Mouse (Mus musculus): ENCODE measurements around the gene Cox6b1. TPM values are rescaled to one million over a fixed set of nuclear protein-coding genes. Genes with fewer than 3 reads are reported as not detected.

The Cox6b1 gene
- polyA plus RNA-seq, 1 experiment from 2014 or later: 333 TPM

DNA sequence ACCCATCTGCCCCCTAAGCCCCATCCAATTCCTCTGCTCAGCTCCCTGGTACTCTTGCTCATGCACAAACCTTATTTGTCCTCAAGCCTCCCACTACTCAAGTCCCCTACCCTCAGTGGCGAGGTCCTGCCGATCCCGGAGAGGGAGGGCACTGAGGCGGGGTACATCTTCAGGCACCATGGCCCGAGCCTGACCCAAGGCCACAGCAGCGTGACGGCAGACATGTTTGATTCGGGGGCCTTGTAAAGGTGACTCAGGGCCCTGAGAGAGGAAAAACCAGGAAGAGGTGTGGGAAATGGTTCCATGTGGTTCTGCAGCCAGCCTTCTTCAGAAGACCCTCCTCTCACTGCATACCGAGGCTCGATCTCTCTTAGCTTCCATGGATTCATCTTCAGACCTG, 41.6 kb downstream of the Cox6b1 start:
- Histone ChIP-seq H3K27ac (no peak overlapping the region), H3K79me2 (ENCODE audit: inconsistent target) (peaks cover 35% of the 10 kb centered on the region), H3K36me3 (ENCODE audit: inconsistent target) (peaks cover 50% of the 10 kb centered on the region), H3K4me3 (ENCODE audit: inconsistent target) (no peak overlapping the region)
- 97% methylated on average over 10 of the region's 10 CpGs for WGBS (ENCODE audit: missing documents)

- no peak overlapping the region for H3K27ac ChIP-seq
- peaks cover 78% of the 10 kb centered on the region for H3K36me3 ChIP-seq (ENCODE audit: inconsistent target)
- WGBS (ENCODE audit: missing documents): 97% methylated on average over 8 of the region's 16 CpGs
- peaks cover 18% of the 10 kb centered on the region for H3K79me2 ChIP-seq (ENCODE audit: inconsistent target)
- H3K4me3 ChIP-seq (ENCODE audit: inconsistent target): no peak overlapping the region
Observed at GRCm38 (mm10) chr7:30581547-30581946, 44.4 kb downstream of the Cox6b1 start.

DNA sequence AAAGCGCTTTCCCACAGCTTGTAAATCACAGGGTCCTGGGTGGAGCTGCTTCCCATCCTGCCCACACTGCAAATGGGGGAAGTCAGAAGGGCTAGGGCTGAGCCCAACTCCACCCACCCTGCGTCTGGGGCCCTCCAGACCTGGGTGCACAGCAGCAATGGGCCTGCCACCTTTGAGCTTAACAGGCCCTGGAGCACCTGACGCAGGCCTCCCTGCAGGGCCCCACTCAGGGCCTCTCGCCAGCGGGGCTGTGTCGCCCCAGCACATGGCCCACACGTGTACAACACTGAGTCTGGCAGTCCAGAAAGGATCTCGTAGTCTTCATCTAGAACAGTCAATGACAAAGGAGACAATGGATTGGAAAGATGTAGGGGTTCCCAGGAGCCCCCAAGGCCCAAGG, 46.0 kb downstream of the Cox6b1 start:
- Histone ChIP-seq H3K36me3 (ENCODE audit: inconsistent target) (peaks cover 79% of the 10 kb centered on the region), H3K79me2 (ENCODE audit: inconsistent target) (peaks cover 2% of the 10 kb centered on the region; the same call in 1 of the 2 replicates), H3K27ac (no peak overlapping the region), H3K4me3 (ENCODE audit: inconsistent target) (no peak overlapping the region)
- 94% methylated on average over 8 of the region's 8 CpGs for WGBS (ENCODE audit: missing documents)

DNA sequence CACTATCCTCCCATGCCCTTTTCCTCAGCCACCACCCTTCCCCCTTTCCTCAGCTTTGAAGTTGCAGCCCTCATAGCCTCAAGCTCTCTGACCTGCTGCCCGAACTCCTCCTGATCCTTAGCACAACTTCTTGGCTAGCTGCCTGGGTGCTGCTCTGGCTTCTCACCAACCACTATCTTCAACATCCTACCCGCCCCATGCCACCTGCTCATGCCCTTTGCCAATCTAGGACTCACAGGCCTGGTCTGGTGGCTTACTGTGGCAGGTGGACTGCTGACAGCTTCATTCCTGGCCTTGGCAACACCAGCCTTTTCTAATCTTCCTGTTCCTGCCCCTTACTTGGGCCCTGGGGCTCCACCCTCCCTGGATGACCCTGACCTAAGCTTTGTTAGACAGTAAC, 53.0 kb downstream of the Cox6b1 start:
- 95% methylated on average over 2 of the region's 2 CpGs for WGBS (ENCODE audit: missing documents)
- H3K4me3 ChIP-seq (ENCODE audit: inconsistent target): no peak overlapping the region
- H3K27ac ChIP-seq: no peak overlapping the region
- no peaks in the 10 kb centered on the region for H3K79me2 ChIP-seq (ENCODE audit: inconsistent target)
- H3K36me3 ChIP-seq (ENCODE audit: inconsistent target): peaks cover 97% of the 10 kb centered on the region

DNA sequence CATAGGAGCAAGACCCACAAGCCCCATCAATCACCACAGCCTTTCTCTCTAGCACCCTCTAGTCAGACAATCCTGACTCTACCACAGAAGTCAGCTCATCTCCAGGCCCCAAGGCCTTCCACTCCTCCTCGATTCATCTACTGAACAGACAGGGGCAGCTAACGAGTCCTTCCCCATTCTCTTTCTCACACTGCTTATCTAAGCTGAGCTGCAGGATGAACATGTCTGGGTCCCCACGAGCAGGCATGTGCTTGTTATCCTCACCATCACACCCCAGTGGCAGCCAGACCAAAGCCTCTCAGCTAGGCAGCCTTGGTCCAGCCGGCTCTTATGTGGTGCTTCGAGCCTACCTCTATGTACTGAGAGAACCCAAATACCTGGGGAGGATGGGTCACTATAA, 53.6 kb downstream of the Cox6b1 start:
- 90% methylated on average over 5 of the region's 5 CpGs for WGBS (ENCODE audit: missing documents)
- Histone ChIP-seq H3K27ac (no peak overlapping the region), H3K36me3 (ENCODE audit: inconsistent target) (peaks cover 93% of the 10 kb centered on the region), H3K79me2 (ENCODE audit: inconsistent target) (no peaks in the 10 kb centered on the region), H3K4me3 (ENCODE audit: inconsistent target) (no peak overlapping the region)

DNA sequence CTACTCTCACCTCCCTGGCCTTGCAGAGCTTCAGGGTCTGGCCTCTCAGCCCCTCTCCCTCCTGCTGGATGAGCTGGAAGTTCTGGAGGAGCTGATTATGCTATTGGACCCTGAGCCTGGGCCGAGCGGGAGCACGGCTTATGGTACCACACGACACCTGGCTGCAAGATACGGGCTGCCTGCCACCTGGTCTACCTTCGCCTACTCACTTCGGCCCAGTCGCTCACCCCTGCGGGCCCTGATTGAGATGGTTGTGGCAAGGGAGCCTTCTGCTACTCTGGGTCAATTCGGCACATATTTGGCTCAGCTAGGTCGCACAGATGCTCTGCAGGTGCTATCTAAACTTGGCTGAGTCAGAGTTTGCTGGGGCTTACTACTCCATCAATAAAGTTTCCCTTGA, 58.4 kb downstream of the Cox6b1 start:
- H3K79me2 ChIP-seq (ENCODE audit: inconsistent target): peaks cover 4% of the 10 kb centered on the region
- H3K27ac ChIP-seq: no peak overlapping the region
- no peak overlapping the region for H3K4me3 ChIP-seq (ENCODE audit: inconsistent target)
- WGBS (ENCODE audit: missing documents): 96% methylated on average over 11 of the region's 11 CpGs
- H3K36me3 ChIP-seq (ENCODE audit: inconsistent target): peaks cover 66% of the 10 kb centered on the region

Other genes with a start within 250 kb of the Cox6b1 start
- 2,505 to 4,301 TPM (median 3,819 TPM) in 3 replicates for gene Tyrobp, start 212.4 kb downstream of the Cox6b1 start, polyA plus RNA-seq (2018)
- 9.3 to 40.5 TPM (median 34.0 TPM) in 3 replicates for gene Hcst, start 206.3 kb downstream of the Cox6b1 start, polyA plus RNA-seq (2018)
- gene Nfkbid, start 204.4 kb downstream of the Cox6b1 start, polyA plus RNA-seq (2018): 3.2 to 8.3 TPM (median 6.3 TPM) in 3 replicates
- 0.67 to 1.3 TPM (median 0.75 TPM) in 3 replicates for gene Aplp1, start 180.6 kb downstream of the Cox6b1 start, polyA plus RNA-seq (2018)
- gene Kirrel2, start 168.5 kb downstream of the Cox6b1 start, polyA plus RNA-seq (2018): not detected in 3 replicates
- not detected in 3 replicates for gene Nphs1, start 167.8 kb downstream of the Cox6b1 start, polyA plus RNA-seq (2018)
- gene Prodh2, start 132.5 kb downstream of the Cox6b1 start, polyA plus RNA-seq (2018): not detected in 3 replicates
- gene Arhgap33, start 91.1 kb downstream of the Cox6b1 start, polyA plus RNA-seq (2018): 0.09 to 0.30 TPM (median 0.16 TPM) in 3 replicates
- 3.0 to 7.5 TPM (median 3.9 TPM) in 3 replicates for gene Hspb6, start 74.0 kb downstream of the Cox6b1 start, polyA plus RNA-seq (2018)
- gene Proser3, start 73.9 kb downstream of the Cox6b1 start, polyA plus RNA-seq (2018): 1.8 to 5.6 TPM (median 2.0 TPM) in 3 replicates
- gene Lin37, start 66.3 kb downstream of the Cox6b1 start, polyA plus RNA-seq (2018): 18.0 to 27.7 TPM (median 25.4 TPM) in 3 replicates
- 61.4 to 79.9 TPM (median 65.3 TPM) in 3 replicates for gene U2af1l4, start 62.9 kb downstream of the Cox6b1 start, polyA plus RNA-seq (2018)
- gene Gm49396, start 62.8 kb downstream of the Cox6b1 start, polyA plus RNA-seq (2018): 0.69 to 3.4 TPM (median 0.84 TPM) in 3 replicates
- gene Psenen, start 62.5 kb downstream of the Cox6b1 start, polyA plus RNA-seq (2018): 123 to 220 TPM (median 157 TPM) in 3 replicates
- 0.68 TPM in 1 of 3 replicates, not detected in the others for gene Igflr1, start 60.7 kb downstream of the Cox6b1 start, polyA plus RNA-seq (2018)
- gene Kmt2b, start 37.4 kb downstream of the Cox6b1 start, polyA plus RNA-seq (2018): 13.9 to 35.4 TPM (median 16.1 TPM) in 3 replicates
- gene Zbtb32, start 27.2 kb downstream of the Cox6b1 start, polyA plus RNA-seq (2018): 0.14 TPM in 1 of 3 replicates, not detected in the others
- gene Upk1a, start 13.3 kb downstream of the Cox6b1 start, polyA plus RNA-seq (2018): 0.46 TPM in 1 of 3 replicates, not detected in the others
- gene Etv2, start 9.7 kb upstream of the Cox6b1 start, polyA plus RNA-seq (2018): not detected in 3 replicates
- 49.7 to 73.5 TPM (median 66.3 TPM) in 3 replicates for gene Rbm42, start 24.2 kb upstream of the Cox6b1 start, polyA plus RNA-seq (2018)
- gene Haus5, start 38.8 kb upstream of the Cox6b1 start, polyA plus RNA-seq (2018): 4.8 to 11.7 TPM (median 6.3 TPM) in 3 replicates
- gene Pmis2, start 45.5 kb upstream of the Cox6b1 start, polyA plus RNA-seq (2018): not detected in 3 replicates
- gene 2200002J24Rik, start 72.8 kb upstream of the Cox6b1 start, polyA plus RNA-seq (2018): not detected in 3 replicates
- not detected in 3 replicates for gene Atp4a, start 86.1 kb upstream of the Cox6b1 start, polyA plus RNA-seq (2018)
- gene Tmem147, start 103.4 kb upstream of the Cox6b1 start, polyA plus RNA-seq (2018): 24.1 to 98.6 TPM (median 72.6 TPM) in 3 replicates
- gene Gapdhs, start 117.5 kb upstream of the Cox6b1 start, polyA plus RNA-seq (2018): not detected in 3 replicates
- gene Sbsn, start 125.3 kb upstream of the Cox6b1 start, polyA plus RNA-seq (2018): 0.54 to 2.3 TPM (median 1.5 TPM) in 3 replicates
- 0.37 TPM in 1 of 3 replicates, not detected in the others for gene Dmkn, start 137.6 kb upstream of the Cox6b1 start, polyA plus RNA-seq (2018)
- gene Krtdap, start 161.7 kb upstream of the Cox6b1 start, polyA plus RNA-seq (2018): not detected in 3 replicates
- 0.10 TPM in 1 of 3 replicates, not detected in the others for gene Ffar2, start 197.6 kb upstream of the Cox6b1 start, polyA plus RNA-seq (2018)
- not detected in 3 replicates for gene Ffar3, start 230.0 kb upstream of the Cox6b1 start, polyA plus RNA-seq (2018)
- not detected in 3 replicates for gene Ffar1, start 235.4 kb upstream of the Cox6b1 start, polyA plus RNA-seq (2018)

Measured in macrophage (primary cell).